In genomic region chr13:65113239-65113638, GRCm38 (mm10) we compare ENCODE assay signal across 8 mouse cellular contexts. TPM values are rescaled to one million over a fixed set of nuclear protein-coding genes. Genes with fewer than 3 reads are reported as not detected.
DNase-seq lines count a peak whose midpoint lies in the region; ATAC-seq and TF ChIP-seq lines count a peak whose summit lies in the region.

No protein-coding gene starts in this region.

- H3K27ac ChIP-seq in heart, embryonic 15.5 days, result peak overlapping the region; percentile 86
- H3K27ac ChIP-seq in bone marrow macrophage, adult 2 months (ENCODE audit: insufficient read depth, low read depth, low read length), result peak overlapping the region; percentile 43; the same call in 1 of the 2 replicates
- H3K27ac ChIP-seq in hindbrain, embryonic 11.5 days (ENCODE audit: low read depth, low read length), result no peak overlapping the region
- no peak overlapping the region for H3K27ac ChIP-seq in midbrain, embryonic 11.5 days (ENCODE audit: low read depth, low read length)

- no peaks in the 10 kb centered on the region for H3K9me3 ChIP-seq in heart, embryonic 15.5 days (replicated peaks)
- no peaks in the 10 kb centered on the region for H3K9me3 ChIP-seq in hindbrain, embryonic 11.5 days (ENCODE audit: control insufficient read depth, low read length)
- no peaks in the 10 kb centered on the region; the same call in 1 of the 2 replicates for H3K9me3 ChIP-seq in midbrain, embryonic 11.5 days (ENCODE audit: control insufficient read depth, low read length)

- peak overlapping the region; percentile 74 for H3K9ac ChIP-seq in heart, embryonic 15.5 days
- H3K9ac ChIP-seq in hindbrain, embryonic 11.5 days (ENCODE audit: low read depth, low read length), result peak overlapping the region; percentile 87
- H3K9ac ChIP-seq in midbrain, embryonic 11.5 days (ENCODE audit: low read length), result peak overlapping the region; percentile 84

- TF ChIP-seq CTCF in bone marrow macrophage, adult 2 months (IDR thresholded peaks at IDR 0.05; ENCODE audit: low read depth, low read length), result no peak

- H3K4me3 ChIP-seq in heart, embryonic 15.5 days, result peak overlapping the region; percentile 65
- H3K4me3 ChIP-seq in bone marrow macrophage, adult 2 months (ENCODE audit: insufficient read depth, low read length), result peak overlapping the region; percentile 94
- H3K4me3 ChIP-seq in hindbrain, embryonic 11.5 days (ENCODE audit: low read depth, low read length), result peak overlapping the region; percentile 84
- peak overlapping the region; percentile 72 for H3K4me3 ChIP-seq in midbrain, embryonic 11.5 days (ENCODE audit: low read depth, low read length)

- peak overlapping the region; percentile 73 for H3K4me2 ChIP-seq in heart, embryonic 15.5 days
- peak overlapping the region; percentile 63 for H3K4me2 ChIP-seq in hindbrain, embryonic 11.5 days (replicated peaks; ENCODE audit: low read depth, low read length)
- H3K4me2 ChIP-seq in midbrain, embryonic 11.5 days, result peak overlapping the region; percentile 68

- 0 out of 2 replicates have a peak, but pooled peaks cover 10% of the 10 kb centered on the region for H3K4me1 ChIP-seq in heart, embryonic 15.5 days (replicated peaks)
- peaks cover 4% of the 10 kb centered on the region for H3K4me1 ChIP-seq in bone marrow macrophage, adult 2 months (ENCODE audit: control insufficient read depth, insufficient read depth, low read length)
- no peaks in the 10 kb centered on the region for H3K4me1 ChIP-seq in hindbrain, embryonic 11.5 days (replicated peaks; ENCODE audit: control insufficient read depth, insufficient read depth, low read length)
- no peaks in the 10 kb centered on the region for H3K4me1 ChIP-seq in midbrain, embryonic 11.5 days (ENCODE audit: control insufficient read depth, insufficient read depth, low read length)

- intact Hi-C loops in heart, postnatal 36 days (cut with DNase I), result loop anchor here (5.0 to 10.0 kb wide), 2 partner anchors 129 to 162 kb away; partner anchors contain the start of gene Zfp369

- no peak for DNase-seq in heart, postnatal 36 days
- no peak for DNase-seq in hindbrain, embryonic 11.5 days (ENCODE audit: low spot score)
- DNase-seq in midbrain, embryonic 11.5 days (ENCODE audit: low spot score, missing footprints), result peak; percentile 88
- no peak for DNase-seq in thymus, adult 18-20 months
- DNase-seq in gastrocnemius, postnatal 4 days (ENCODE audit: low spot score in 2 of 2), result no peak
- no peak for DNase-seq in ovary, postnatal 10 days (ENCODE audit: low spot score)

- 69% methylated on average over 3 of the region's 3 CpGs for whole genome bisulfite sequencing in heart, embryonic 15.5 days
- 61% methylated on average over 3 of the region's 3 CpGs for WGBS in hindbrain, embryonic 11.5 days
- WGBS in midbrain, embryonic 11.5 days, result 64% methylated on average over 3 of the region's 3 CpGs

- no peak for ATAC-seq in heart, embryonic 15.5 days (replicated peaks; ENCODE audit: insufficient number of reproducible peaks, insufficient read depth, low FRiP score, low read depth)
- ATAC-seq in hindbrain, embryonic 11.5 days (ENCODE audit: low FRiP score), result peak; percentile 53
- ATAC-seq in midbrain, embryonic 11.5 days (ENCODE audit: low FRiP score), result peak; percentile 56

- no peak for TF ChIP-seq POLR2A in bone marrow macrophage, adult 2 months (IDR thresholded peaks at IDR 0.05; ENCODE audit: borderline replicate concordance, low read depth, low read length)

- H3K27me3 ChIP-seq in heart, embryonic 15.5 days, result no peaks in the 10 kb centered on the region
- no peaks in the 10 kb centered on the region for H3K27me3 ChIP-seq in hindbrain, embryonic 11.5 days (ENCODE audit: control insufficient read depth, insufficient read depth, low read length)
- no peaks in the 10 kb centered on the region for H3K27me3 ChIP-seq in midbrain, embryonic 11.5 days (ENCODE audit: control insufficient read depth, insufficient read depth, low read length)

- no peaks in the 10 kb centered on the region for H3K36me3 ChIP-seq in heart, embryonic 15.5 days
- no peaks in the 10 kb centered on the region for H3K36me3 ChIP-seq in hindbrain, embryonic 11.5 days (ENCODE audit: control insufficient read depth, insufficient read depth, low read length)
- H3K36me3 ChIP-seq in midbrain, embryonic 11.5 days (ENCODE audit: control insufficient read depth, insufficient read depth, low read length), result no peaks in the 10 kb centered on the region

RNA-seq across cellular contexts. Expression of gene Mfsd14b, which starts 0.5 kb away (rescaled TPM):
- 36.5 and 38.4 TPM in 2 replicates for polyA plus RNA-seq in heart, embryonic 15.5 days (2015; fragmentation: Nextera tagmentation; extraction: Ambion mirVana)
- 10 to 100 TPM; 18.8 to 19.4 TPM for total RNA-seq in heart, postnatal 36 days (2021)
- polyA plus RNA-seq in bone marrow macrophage, adult 2 months (2012; ENCODE audit: insufficient read depth, insufficient read length, missing spikeins), result 47.8 and 59.2 TPM in 2 replicates
- 39.7 and 44.6 TPM in 2 replicates for polyA plus RNA-seq in hindbrain, embryonic 11.5 days (2014; fragmentation: Nextera tagmentation; extraction: Ambion mirVana)
- 44.0 and 44.7 TPM in 2 replicates for polyA plus RNA-seq in midbrain, embryonic 11.5 days (2014; fragmentation: Nextera tagmentation; extraction: Ambion mirVana)
- 10 to 100 TPM; 23.7 to 27.4 TPM for total RNA-seq in gastrocnemius, postnatal 4 days (2021)

RNA-seq across cellular contexts. Expression of gene Olfr465-ps1, which starts 24.6 kb away (rescaled TPM):
- not detected in 2 replicates for polyA plus RNA-seq in heart, embryonic 15.5 days (2015; fragmentation: Nextera tagmentation; extraction: Ambion mirVana)
- not detected for total RNA-seq in heart, postnatal 36 days (2021)
- polyA plus RNA-seq in bone marrow macrophage, adult 2 months (2012; ENCODE audit: insufficient read depth, insufficient read length, missing spikeins), result not detected in 2 replicates
- polyA plus RNA-seq in hindbrain, embryonic 11.5 days (2014; fragmentation: Nextera tagmentation; extraction: Ambion mirVana), result not detected in 2 replicates
- polyA plus RNA-seq in midbrain, embryonic 11.5 days (2014; fragmentation: Nextera tagmentation; extraction: Ambion mirVana), result not detected in 2 replicates
- not detected for total RNA-seq in gastrocnemius, postnatal 4 days (2021)

RNA-seq across cellular contexts. Expression of gene Olfr466, which starts 36.8 kb away (rescaled TPM):
- not detected in 2 replicates for polyA plus RNA-seq in heart, embryonic 15.5 days (2015; fragmentation: Nextera tagmentation; extraction: Ambion mirVana)
- total RNA-seq in heart, postnatal 36 days (2021), result not detected
- not detected in 2 replicates for polyA plus RNA-seq in bone marrow macrophage, adult 2 months (2012; ENCODE audit: insufficient read depth, insufficient read length, missing spikeins)
- not detected in 2 replicates for polyA plus RNA-seq in hindbrain, embryonic 11.5 days (2014; fragmentation: Nextera tagmentation; extraction: Ambion mirVana)
- polyA plus RNA-seq in midbrain, embryonic 11.5 days (2014; fragmentation: Nextera tagmentation; extraction: Ambion mirVana), result not detected in 2 replicates
- total RNA-seq in gastrocnemius, postnatal 4 days (2021), result not detected

Comparison
In these comparisons a context has a peak if more than half of its experiments do, and no peak if none do; other contexts are left out.
1. H3K27ac ChIP-seq: peak in heart, embryonic 15.5 days (single experiment) and bone marrow macrophage, adult 2 months (single experiment); none in hindbrain, embryonic 11.5 days (single experiment) and midbrain, embryonic 11.5 days (single experiment).
2. Peak in every context shown above with its lines, with median percentiles within 50 percentile points of each other: H3K4me2 ChIP-seq, H3K4me3 ChIP-seq and H3K9ac ChIP-seq.